9 mouse cellular contexts compared by ENCODE assay signal in genomic region chr2:153952897-153953296, GRCm38 (mm10). TPM values are rescaled to one million over a fixed set of nuclear protein-coding genes. Genes with fewer than 3 reads are reported as not detected.
DNase-seq lines count a peak whose midpoint lies in the region; ATAC-seq and TF ChIP-seq lines count a peak whose summit lies in the region.
"Had no signal": no experiment of that assay in that cellular context is flagged by ENCODE, and none has a peak within 500 bp of the region (broad histone marks: within the 10 kb centered on the region; RNA-seq: fewer than 3 reads in every experiment).

No protein-coding gene starts in this region.

- H3K4me2 ChIP-seq in intestine, embryonic 14.5 days (ENCODE audit: low read length) = no peak overlapping the region
- H3K4me2 ChIP-seq in intestine, embryonic 15.5 days (replicated peaks) = no peak overlapping the region

- no peak for ATAC-seq in intestine, embryonic 14.5 days (replicated peaks; ENCODE audit: low FRiP score, low TSS enrichment, low read depth)
- no peak for ATAC-seq in intestine, embryonic 15.5 days

- H3K4me3 ChIP-seq in intestine, embryonic 14.5 days (ENCODE audit: low read depth, low read length) = no peak overlapping the region
- no peak overlapping the region for H3K4me3 ChIP-seq in intestine, embryonic 15.5 days (replicated peaks)
- no peak overlapping the region for H3K4me3 ChIP-seq in ES-E14 (ENCODE audit: insufficient read depth in 1 of 2, low read depth in 1 of 2, low read length in 2 of 2, poor library complexity in 1 of 2, severe bottlenecking in 1 of 2)
- H3K4me3 ChIP-seq: megakaryocyte, embryonic 14.5 days had no signal

- no peak overlapping the region for H3K27ac ChIP-seq in intestine, embryonic 14.5 days (ENCODE audit: low read depth)
- no peak overlapping the region for H3K27ac ChIP-seq in intestine, embryonic 15.5 days
- no peak overlapping the region for H3K27ac ChIP-seq in ES-E14 (ENCODE audit: insufficient read depth, low read depth, low read length, poor library complexity, severe bottlenecking)

- in situ Hi-C loops in ES-E14 (cut with MboI; ENCODE audit: low sequenced_read_pairs in 2 of 2, unreplicated experiment in 2 of 2) = no loop called here

- H3K9me3 ChIP-seq in intestine, embryonic 14.5 days (ENCODE audit: control insufficient read depth, low read length) = no peaks in the 10 kb centered on the region
- no peaks in the 10 kb centered on the region for H3K9me3 ChIP-seq in intestine, embryonic 15.5 days
- no peaks in the 10 kb centered on the region for H3K9me3 ChIP-seq in ES-E14 (ENCODE audit: control insufficient read depth, insufficient read depth, low read depth, low read length)
- H3K9me3 ChIP-seq: megakaryocyte, embryonic 14.5 days had no signal

- no peaks in the 10 kb centered on the region for H3K4me1 ChIP-seq in intestine, embryonic 14.5 days (replicated peaks; ENCODE audit: control insufficient read depth, insufficient read depth, low read length)
- H3K4me1 ChIP-seq in intestine, embryonic 15.5 days (replicated peaks) = no peaks in the 10 kb centered on the region
- H3K4me1 ChIP-seq in ES-E14 (ENCODE audit: control insufficient read depth in 2 of 2, insufficient read depth in 2 of 2, low read length in 2 of 2, poor library complexity in 1 of 2) = peaks cover 0 to 3% of the 10 kb centered on the region in 2 experiments; a peak in 1 of 4 replicates

- 26% methylated on average over 6 of the region's 6 CpGs for WGBS in intestine, embryonic 14.5 days
- 26% methylated on average over 6 of the region's 6 CpGs for WGBS in intestine, embryonic 15.5 days

- H3K27me3 ChIP-seq in intestine, embryonic 14.5 days (replicated peaks; ENCODE audit: control insufficient read depth, insufficient read depth, low read length) = no peaks in the 10 kb centered on the region
- no peaks in the 10 kb centered on the region for H3K27me3 ChIP-seq in intestine, embryonic 15.5 days (replicated peaks)

- H3K36me3 ChIP-seq in intestine, embryonic 14.5 days (ENCODE audit: control insufficient read depth, insufficient read depth, low read length) = no peaks in the 10 kb centered on the region
- H3K36me3 ChIP-seq in intestine, embryonic 15.5 days = no peaks in the 10 kb centered on the region
- H3K36me3 ChIP-seq in ES-E14 (ENCODE audit: control insufficient read depth, insufficient read depth, low read length, poor library complexity, severe bottlenecking) = no peaks in the 10 kb centered on the region

- H3K9ac ChIP-seq in intestine, embryonic 14.5 days (ENCODE audit: low read length) = no peak overlapping the region
- no peak overlapping the region for H3K9ac ChIP-seq in intestine, embryonic 15.5 days
- H3K9ac ChIP-seq in ES-E14 (ENCODE audit: insufficient read depth, low read depth, low read length, poor library complexity, severe bottlenecking) = no peak overlapping the region

- peak; percentile 83 for DNase-seq in intestine, embryonic 14.5 days (ENCODE audit: low spot score)
- DNase-seq in ES-E14 (ENCODE audit: low read depth, low spot score) = peak; percentile 84
- DNase-seq in brain, embryonic 18.5 days (ENCODE audit: low read depth, low spot score) = peak; percentile 16
- peak; percentile 69 for DNase-seq in forelimb bud, embryonic 11.5 days (ENCODE audit: low read depth, low spot score)
- DNase-seq in layer of hippocampus, postnatal 10 days (ENCODE audit: low spot score in 2 of 2) = peak; percentile 83 to 85
- DNase-seq in mesoderm, embryonic 11.5 days (ENCODE audit: low read depth, low spot score) = peak; percentile 77
- peak; percentile 64 for DNase-seq in thymus, postnatal 0 days (ENCODE audit: low spot score)

TF ChIP-seq in ES-E14, 5 proteins besides CTCF, POLR2A, EP300 and RAD21:
- TF ChIP-seq CHD2 (IDR thresholded peaks at IDR 0.05; ENCODE audit: low read depth, low read length) = no peak
- 0 out of 2 replicates have a peak, but pooled peaks have one; percentile 28 for TF ChIP-seq ZC3H11A (IDR thresholded peaks at IDR 0.05; ENCODE audit: borderline replicate concordance, low read depth, low read length)

RNA-seq across cellular contexts. Expression of gene Bpifb4, which starts 14.9 kb away (rescaled TPM):
- not detected in 2 replicates for polyA plus RNA-seq in intestine, embryonic 14.5 days (2014; fragmentation: Nextera tagmentation; extraction: Ambion mirVana)
- polyA plus RNA-seq in intestine, embryonic 15.5 days (2015; fragmentation: Nextera tagmentation; extraction: Ambion mirVana) = not detected in 2 replicates
- total RNA-seq in ES-E14 (2012; rRNA removed) = not detected in 2 replicates
- total RNA-seq in layer of hippocampus, postnatal 10 days (2021) = not detected
- polyA plus RNA-seq in thymus, postnatal 0 days (2015; fragmentation: Nextera tagmentation; extraction: Ambion mirVana) = 0.10 and 0.19 TPM in 2 replicates

RNA-seq across cellular contexts. Expression of gene Bpifa6, which starts 21.8 kb away (rescaled TPM):
- polyA plus RNA-seq in intestine, embryonic 14.5 days (2014; fragmentation: Nextera tagmentation; extraction: Ambion mirVana) = not detected in 2 replicates
- polyA plus RNA-seq in intestine, embryonic 15.5 days (2015; fragmentation: Nextera tagmentation; extraction: Ambion mirVana) = not detected in 2 replicates
- total RNA-seq in ES-E14 (2012; rRNA removed) = not detected in 2 replicates
- total RNA-seq in layer of hippocampus, postnatal 10 days (2021) = not detected
- polyA plus RNA-seq in thymus, postnatal 0 days (2015; fragmentation: Nextera tagmentation; extraction: Ambion mirVana) = 0.10 and 0.17 TPM in 2 replicates

RNA-seq across cellular contexts. Expression of gene Bpifb3, which starts 34.9 kb away (rescaled TPM):
- not detected in 2 replicates for polyA plus RNA-seq in intestine, embryonic 14.5 days (2014; fragmentation: Nextera tagmentation; extraction: Ambion mirVana)
- not detected in 2 replicates for polyA plus RNA-seq in intestine, embryonic 15.5 days (2015; fragmentation: Nextera tagmentation; extraction: Ambion mirVana)
- not detected in 2 replicates for total RNA-seq in ES-E14 (2012; rRNA removed)
- total RNA-seq in layer of hippocampus, postnatal 10 days (2021) = not detected
- polyA plus RNA-seq in thymus, postnatal 0 days (2015; fragmentation: Nextera tagmentation; extraction: Ambion mirVana) = 0.44 and 0.51 TPM in 2 replicates

RNA-seq across cellular contexts. Expression of gene Bpifb6, which starts 52.7 kb away (rescaled TPM):
- not detected in 2 replicates for polyA plus RNA-seq in intestine, embryonic 14.5 days (2014; fragmentation: Nextera tagmentation; extraction: Ambion mirVana)
- not detected in 2 replicates for polyA plus RNA-seq in intestine, embryonic 15.5 days (2015; fragmentation: Nextera tagmentation; extraction: Ambion mirVana)
- total RNA-seq in ES-E14 (2012; rRNA removed) = not detected in 2 replicates
- not detected for total RNA-seq in layer of hippocampus, postnatal 10 days (2021)
- 0.14 TPM in 1 of 2 replicates, not detected in the other for polyA plus RNA-seq in thymus, postnatal 0 days (2015; fragmentation: Nextera tagmentation; extraction: Ambion mirVana)

RNA-seq across cellular contexts. Expression of gene Bpifa2, which starts 55.2 kb away (rescaled TPM):
- not detected in 2 replicates for polyA plus RNA-seq in intestine, embryonic 14.5 days (2014; fragmentation: Nextera tagmentation; extraction: Ambion mirVana)
- polyA plus RNA-seq in intestine, embryonic 15.5 days (2015; fragmentation: Nextera tagmentation; extraction: Ambion mirVana) = not detected in 2 replicates
- not detected in 2 replicates for total RNA-seq in ES-E14 (2012; rRNA removed)
- total RNA-seq in layer of hippocampus, postnatal 10 days (2021) = not detected
- 0.18 and 0.22 TPM in 2 replicates for polyA plus RNA-seq in thymus, postnatal 0 days (2015; fragmentation: Nextera tagmentation; extraction: Ambion mirVana)

Comparison
In these comparisons a context has a peak if more than half of its experiments do, and no peak if none do; other contexts are left out.
1. DNase-seq: peak in every context shown above with its lines; median percentile 84 in ES-E14; 84 in layer of hippocampus, postnatal 10 days; 83 in intestine, embryonic 14.5 days; 77 in mesoderm, embryonic 11.5 days; 69 in forelimb bud, embryonic 11.5 days; 64 in thymus, postnatal 0 days; 16 in brain, embryonic 18.5 days.